Mouse (Mus musculus): ENCODE measurements around the gene Gm28042. TPM values are rescaled to one million over a fixed set of nuclear protein-coding genes. Genes with fewer than 3 reads are reported as not detected.

The Gm28042 gene
- total RNA-seq (2015): 0.80 and 1.7 TPM in 2 replicates
- total RNA-seq (2017): 0.15 and 0.37 TPM in 2 replicates

DNA sequence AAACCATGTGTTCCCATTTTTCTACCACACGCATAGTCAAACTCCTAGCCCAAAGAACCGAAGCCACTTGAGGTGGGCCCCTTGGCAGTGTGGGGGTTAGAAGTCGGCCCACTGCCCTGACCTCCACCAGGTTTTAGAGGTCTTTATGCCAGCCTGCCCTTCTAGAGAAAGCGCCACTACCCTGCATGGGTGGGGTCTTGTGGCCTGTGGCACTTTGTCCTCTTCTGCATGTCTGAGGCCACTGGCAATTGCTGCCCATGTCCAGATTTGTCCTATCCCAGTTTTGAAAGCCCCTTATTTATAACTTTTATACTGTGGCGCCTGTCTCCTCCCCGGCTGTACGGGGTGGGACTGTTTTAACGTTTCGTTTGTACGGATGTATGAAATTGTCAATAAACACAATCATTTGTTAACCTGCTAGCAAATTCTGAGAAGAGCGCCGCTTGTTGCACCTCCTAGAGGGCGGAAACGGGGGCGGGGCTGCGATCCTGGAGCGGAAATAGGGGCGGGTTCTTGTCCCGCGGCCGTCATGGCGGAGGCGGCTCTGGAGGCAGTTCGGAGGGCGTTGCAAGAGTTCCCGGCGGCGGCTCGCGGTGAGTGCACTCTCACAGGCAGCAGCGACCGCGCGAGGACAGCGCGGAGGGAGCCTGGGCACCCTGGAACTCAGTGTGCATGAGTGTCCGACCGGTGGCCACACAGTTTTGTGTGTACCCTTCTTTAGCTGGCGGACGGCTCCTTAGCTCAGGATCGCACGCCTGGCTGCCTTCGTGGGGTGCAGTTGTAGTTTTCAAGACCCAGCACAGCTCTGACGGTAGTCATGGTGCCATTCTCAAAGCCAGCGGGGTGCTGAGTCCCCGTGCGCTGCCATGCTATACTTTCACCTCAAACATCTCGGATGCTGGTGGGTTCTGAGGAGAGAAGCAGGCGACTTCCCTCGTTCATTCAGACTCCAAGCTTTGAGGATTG lies at the start of gene Gm28042, which contains the start of gene Jmjd7:
Gene Gm28042 (plus strand): TSS at position 510 of the 966 bp plus-strand sequence.
Gene Jmjd7 (plus strand): TSS at position 500 of the 966 bp plus-strand sequence.
- ATAC-seq (ENCODE audit: poor library complexity, severe bottlenecking): peak; percentile 98

DNA sequence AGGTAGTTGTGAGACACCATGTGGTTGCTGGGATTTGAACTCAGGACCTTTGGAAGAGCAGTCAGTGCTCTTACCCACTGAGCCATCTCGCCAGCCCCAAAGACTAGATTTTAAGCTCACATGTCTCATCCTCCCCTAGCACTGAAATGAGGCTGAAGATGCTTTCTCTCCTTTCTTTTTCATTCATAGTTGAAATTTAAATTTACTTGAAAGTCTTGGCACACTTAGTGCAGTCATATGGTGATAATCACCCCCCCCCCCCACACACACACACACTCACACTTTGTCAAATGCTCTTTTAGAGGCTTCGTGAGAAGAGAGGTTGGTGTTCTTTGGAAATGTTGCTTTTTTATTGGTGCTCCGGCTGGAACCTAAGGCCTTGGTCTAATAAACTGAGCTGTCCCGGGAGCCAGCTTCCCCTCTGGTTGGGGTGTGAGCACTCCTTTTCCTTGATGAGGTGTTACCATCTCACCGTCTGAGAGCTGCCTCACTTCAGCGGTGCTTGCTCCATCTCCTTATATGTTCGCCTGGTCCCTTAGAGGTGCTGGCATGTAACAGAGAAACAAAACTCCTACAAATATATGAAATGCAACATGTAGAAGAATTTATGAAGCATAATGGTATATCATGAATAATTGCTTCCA lies 46.8 kb upstream of the Gm28042 start:
- no peak for ATAC-seq (ENCODE audit: poor library complexity, severe bottlenecking)

DNA sequence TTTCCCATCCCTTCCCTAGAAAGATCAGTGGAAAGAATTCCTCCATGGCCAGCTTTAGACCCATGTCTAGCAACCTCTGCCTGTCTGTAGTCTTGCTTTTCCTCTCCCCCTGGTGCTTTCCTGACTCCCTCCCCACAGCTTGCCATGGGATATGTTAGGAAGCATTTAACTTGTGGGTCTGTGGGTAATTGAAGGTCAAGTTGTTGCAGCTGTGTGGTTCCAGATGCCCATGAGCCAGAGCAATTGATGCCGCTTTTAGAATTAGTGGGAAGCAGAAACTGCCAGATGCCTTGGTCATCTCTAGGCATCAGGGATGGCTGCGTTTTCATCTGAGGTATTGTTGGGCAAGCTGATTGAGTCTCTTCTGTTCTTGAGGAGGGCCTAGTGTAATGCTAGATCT lies 45.7 kb upstream of the Gm28042 start:
- no peak for ATAC-seq (ENCODE audit: poor library complexity, severe bottlenecking)

DNA sequence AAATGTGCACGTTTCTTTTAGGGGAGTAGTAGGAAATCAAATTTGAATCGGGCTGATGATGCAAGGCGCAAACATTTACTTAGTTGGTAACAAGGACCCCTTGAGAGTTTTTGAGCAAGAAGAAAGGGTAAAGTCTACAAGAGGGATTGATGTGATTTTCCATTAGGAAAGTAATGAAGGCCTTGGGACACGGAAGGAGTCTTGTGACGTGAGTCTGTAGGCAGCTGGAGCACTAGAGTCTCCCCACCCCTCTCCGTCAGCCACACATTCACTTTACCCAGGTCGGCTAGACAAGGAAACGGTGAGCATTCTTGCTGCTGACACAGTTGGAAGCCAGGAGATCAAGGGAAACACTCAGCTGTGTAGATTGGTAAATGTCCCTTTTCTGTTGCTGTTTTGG lies 41.4 kb upstream of the Gm28042 start:
- no peak for ATAC-seq (ENCODE audit: poor library complexity, severe bottlenecking)

- ATAC-seq (ENCODE audit: poor library complexity, severe bottlenecking): no peak
These were observed 40.9 kb upstream of the Gm28042 start for GRCm38 (mm10) chr2:119986369-119986768.

DNA sequence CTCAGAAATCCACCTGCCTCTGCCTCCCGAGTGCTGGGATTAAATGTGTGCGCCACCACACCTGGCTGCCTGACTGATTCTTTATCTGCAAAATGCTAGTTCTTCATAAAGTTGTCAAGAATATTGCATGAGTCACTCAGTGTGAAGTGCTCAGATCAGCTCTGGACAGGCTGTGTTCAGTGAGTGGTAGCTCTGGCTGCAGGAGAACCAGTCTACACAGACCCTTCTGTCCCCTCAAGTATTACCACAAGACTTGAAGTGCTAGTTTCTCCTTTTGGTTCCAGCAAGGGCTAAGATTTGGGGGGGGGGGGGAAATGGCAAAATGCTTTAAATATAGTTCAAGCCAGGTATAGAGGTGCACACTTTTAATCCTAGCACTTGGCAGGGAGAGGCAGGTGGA lies 39.9 kb upstream of the Gm28042 start:
- ATAC-seq (ENCODE audit: poor library complexity, severe bottlenecking): no peak

DNA sequence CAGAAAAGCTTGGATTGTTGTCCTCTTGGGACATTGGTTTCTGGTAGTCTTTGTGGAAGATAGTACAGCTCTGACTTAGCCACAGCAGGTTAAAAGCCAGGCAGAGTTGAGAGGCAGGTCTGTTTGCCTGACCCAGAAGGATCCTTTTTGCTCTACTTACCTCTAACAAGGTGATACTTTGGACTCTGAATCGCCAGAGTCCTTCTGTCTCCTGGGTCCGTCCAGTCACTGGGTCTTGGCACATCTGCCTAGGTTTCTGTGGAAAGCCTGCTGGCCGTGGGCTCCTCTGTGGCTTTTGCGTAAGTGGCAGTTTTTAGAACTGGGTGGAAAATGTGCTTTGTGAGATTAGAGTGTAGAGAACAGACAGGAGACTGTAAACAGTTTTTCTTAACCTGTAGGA lies 38.3 kb upstream of the Gm28042 start:
- no peak for ATAC-seq (ENCODE audit: poor library complexity, severe bottlenecking)

GRCm38 (mm10) chr2:119990881-119991280 lies 36.4 kb upstream of the Gm28042 start:
- ATAC-seq (ENCODE audit: poor library complexity, severe bottlenecking): no peak

DNA sequence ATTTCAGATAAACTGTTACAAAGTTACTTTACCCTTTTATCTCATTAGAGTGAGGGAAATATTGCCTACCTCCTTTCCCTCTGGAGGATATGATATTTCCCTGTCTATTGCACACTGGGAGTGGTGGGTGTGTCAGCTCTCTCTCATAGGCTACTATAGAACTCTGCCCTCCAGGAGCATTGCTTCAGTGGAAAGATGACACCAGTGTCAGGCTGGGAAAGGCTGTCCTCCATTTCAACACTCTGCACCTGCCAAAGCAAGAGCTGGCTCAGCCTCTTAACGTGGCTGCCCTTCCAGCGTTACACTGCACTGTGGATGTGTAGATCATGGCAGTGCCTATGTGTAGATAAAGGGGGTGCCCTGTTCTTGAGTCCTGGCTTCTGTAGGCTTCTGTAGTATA lies 34.9 kb upstream of the Gm28042 start:
- no peak for ATAC-seq (ENCODE audit: poor library complexity, severe bottlenecking)

GRCm38 (mm10) chr2:119993515-119993914 lies 33.8 kb upstream of the Gm28042 start:
- no peak for ATAC-seq (ENCODE audit: poor library complexity, severe bottlenecking)

- ATAC-seq (ENCODE audit: poor library complexity, severe bottlenecking): no peak
These were observed 32.5 kb upstream of the Gm28042 start for GRCm38 (mm10) chr2:119994839-119995238.

DNA sequence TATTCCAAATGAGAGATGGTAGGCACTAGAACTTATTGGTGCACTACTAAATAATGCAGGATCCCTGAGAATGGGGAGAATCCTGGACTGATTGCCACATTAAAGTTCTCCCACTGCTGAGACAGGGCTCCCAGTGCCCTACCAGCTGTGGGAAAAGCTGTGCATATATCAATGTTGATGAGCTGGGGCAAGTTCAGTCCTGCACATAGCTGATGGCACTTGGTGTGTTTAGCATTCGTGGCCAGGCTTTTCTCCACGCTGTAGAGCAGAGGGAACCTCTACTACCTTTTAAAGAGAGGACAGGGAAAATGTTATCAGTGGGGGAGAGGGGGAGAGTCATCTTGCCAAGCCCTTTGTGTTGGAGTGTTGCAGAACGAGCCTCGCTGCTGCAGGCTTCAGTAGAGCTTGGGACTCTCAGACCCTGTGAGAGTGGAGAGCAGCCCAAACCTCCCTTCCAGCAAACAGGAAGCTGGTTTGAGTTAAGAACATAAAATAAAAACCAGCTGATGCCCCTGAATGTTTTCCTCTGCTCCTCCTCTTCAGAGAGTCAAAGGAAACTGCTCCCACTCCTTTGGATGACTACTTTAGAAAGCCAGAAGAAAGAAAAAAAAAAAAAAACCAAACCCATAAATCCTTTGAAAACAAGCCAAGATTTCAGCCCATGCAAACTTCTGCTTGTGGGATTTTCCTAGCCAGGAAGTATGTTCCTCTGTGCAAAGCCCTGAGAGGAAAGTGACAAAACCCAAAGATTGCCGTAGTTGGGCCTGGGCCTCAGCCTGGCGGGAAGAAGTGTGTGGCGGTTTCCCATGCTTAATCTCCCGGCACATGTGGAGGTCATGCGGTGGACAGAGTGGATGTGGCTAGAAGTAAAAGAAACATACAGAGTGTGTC lies 31.7 kb upstream of the Gm28042 start:
- ATAC-seq (ENCODE audit: poor library complexity, severe bottlenecking): no peak

DNA sequence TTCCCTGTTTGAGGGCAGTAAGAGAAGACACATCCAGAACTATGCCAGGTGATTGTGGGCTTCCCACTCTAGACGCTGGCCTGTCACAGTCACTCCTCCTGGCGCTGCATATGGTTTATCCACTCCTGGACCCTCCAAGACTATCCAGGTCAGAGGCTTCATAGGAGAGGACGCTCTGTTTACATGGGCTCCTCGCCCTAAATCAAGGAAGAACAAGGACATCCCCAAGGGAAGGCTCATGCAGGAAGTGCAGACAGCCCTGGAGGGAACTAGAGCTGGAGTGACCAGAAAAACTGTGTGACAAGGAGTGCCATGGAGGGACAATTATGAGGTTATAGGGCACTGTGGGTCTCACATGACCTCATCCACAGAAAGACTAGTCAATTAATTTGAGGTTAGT lies 29.9 kb upstream of the Gm28042 start:
- no peak for ATAC-seq (ENCODE audit: poor library complexity, severe bottlenecking)

- no peak for ATAC-seq (ENCODE audit: poor library complexity, severe bottlenecking)
These were observed 27.6 kb upstream of the Gm28042 start for GRCm38 (mm10) chr2:119999731-120000130.

DNA sequence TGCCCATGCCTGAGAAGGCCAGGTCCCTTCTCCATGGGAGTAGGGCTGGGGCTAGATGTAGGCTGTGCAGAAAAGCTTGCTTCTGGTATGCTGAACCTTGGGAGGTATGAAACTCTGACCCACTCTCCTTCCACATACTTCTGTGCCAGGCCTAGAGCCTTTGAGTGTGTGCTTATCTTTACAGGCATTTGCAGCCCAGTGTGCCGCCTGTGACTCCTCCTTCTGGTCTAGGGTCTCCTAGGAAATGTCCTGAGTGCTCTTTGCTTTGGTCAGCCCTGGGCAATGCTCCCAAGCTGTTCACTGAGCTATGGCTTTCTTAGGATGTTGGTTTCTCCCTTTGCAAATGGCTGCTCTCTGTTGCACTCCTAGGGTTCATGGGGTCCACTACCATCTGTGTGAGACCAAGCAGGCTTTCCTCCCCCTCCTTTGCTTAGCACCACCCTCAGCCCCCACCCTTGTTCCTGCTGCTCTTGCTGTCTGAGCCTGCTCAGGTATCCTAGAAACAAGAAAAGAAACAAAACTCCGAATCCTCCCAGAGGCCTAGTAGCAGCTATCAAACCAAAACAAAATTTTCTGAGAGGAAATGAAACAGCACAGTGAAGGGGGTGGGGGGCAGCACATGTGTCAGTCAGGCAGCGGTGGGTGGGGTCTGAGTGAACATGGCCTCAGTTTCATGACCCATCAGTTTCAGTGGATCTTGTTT lies 26.3 kb upstream of the Gm28042 start:
- ATAC-seq (ENCODE audit: poor library complexity, severe bottlenecking): no peak

DNA sequence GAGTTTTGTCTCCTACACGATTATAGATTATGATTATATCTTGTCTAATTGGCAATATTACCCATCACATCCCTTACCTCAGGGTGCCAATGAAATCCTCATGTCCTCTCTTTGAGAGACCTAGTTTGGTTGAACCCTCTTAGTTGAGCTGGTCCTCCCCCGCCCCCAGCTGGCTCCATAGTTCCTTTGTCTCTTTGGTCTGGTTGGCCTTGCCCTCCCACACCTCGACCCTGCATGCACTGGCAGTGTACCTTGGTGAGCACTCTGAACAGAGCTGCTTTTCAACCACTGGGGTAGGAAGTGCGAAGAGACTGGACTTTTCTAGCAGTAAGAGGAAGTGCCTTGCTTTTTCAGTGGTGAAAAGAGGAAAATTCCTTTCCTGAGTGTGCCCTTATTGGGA lies 25.3 kb upstream of the Gm28042 start:
- no peak for ATAC-seq (ENCODE audit: poor library complexity, severe bottlenecking)

- no peak for ATAC-seq (ENCODE audit: poor library complexity, severe bottlenecking)
These were observed 23.3 kb upstream of the Gm28042 start for GRCm38 (mm10) chr2:120003970-120004369.

- ATAC-seq (ENCODE audit: poor library complexity, severe bottlenecking): no peak
These were observed 20.6 kb upstream of the Gm28042 start for GRCm38 (mm10) chr2:120006696-120007095.

DNA sequence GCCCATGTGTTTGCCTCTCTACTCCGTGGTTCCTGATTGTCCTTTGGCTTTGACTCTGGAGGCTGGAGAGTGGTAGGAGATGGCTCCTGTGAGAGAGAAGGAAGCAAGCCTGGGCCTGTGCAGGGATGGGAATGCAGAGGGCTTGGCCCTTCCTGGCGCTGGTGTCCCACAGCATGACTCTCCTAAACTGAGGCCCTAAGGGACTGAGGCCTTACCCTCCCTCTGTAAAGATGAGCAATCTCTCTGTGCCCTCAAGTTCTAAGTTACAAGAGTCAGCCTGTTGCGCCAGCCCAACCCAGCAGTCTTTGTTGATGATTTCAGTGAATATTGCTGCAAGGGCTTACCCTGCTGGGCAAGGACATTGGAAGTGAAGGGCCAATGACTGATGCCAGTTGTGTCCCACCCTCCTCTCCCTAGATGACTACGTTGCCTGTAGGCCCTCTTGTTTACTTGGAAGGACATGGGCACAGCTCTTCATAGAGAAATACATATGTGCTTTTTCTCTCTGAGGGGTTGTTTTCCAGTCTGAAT lies 19.5 kb upstream of the Gm28042 start:
- no peak for ATAC-seq (ENCODE audit: poor library complexity, severe bottlenecking)

GRCm38 (mm10) chr2:120008672-120009071 lies 18.6 kb upstream of the Gm28042 start:
- ATAC-seq (ENCODE audit: poor library complexity, severe bottlenecking): peak; percentile 93

Data from megakaryocyte, adult 5-6 weeks (primary cell).